Mouse (Mus musculus): ENCODE data around the gene Dnmbp. TPM values are rescaled to one million over a fixed set of nuclear protein-coding genes. Genes with fewer than 3 reads are reported as not detected.
A peak's percentile ranks its signal among the peaks of the same experiment; 100 is the strongest.

The Dnmbp gene
- polyA plus RNA-seq, 1 experiment from 2014 or later, result 21.4 TPM

- Histone ChIP-seq H3K27ac (ENCODE audit: low read depth, low read length) (no peak overlapping the region), H3K36me3 (ENCODE audit: control insufficient read depth, insufficient read depth) (peaks cover 5% of the 10 kb centered on the region; the same call in 1 of the 2 replicates), H3K27me3 (replicated peaks; ENCODE audit: control insufficient read depth, insufficient read depth, low read length) (no peaks in the 10 kb centered on the region), H3K4me1 (replicated peaks; ENCODE audit: control insufficient read depth, insufficient read depth, low read length) (no peaks in the 10 kb centered on the region), H3K9me3 (ENCODE audit: control insufficient read depth) (no peaks in the 10 kb centered on the region), H3K4me2 (replicated peaks; ENCODE audit: low read depth) (peak overlapping the region; percentile 24), H3K9ac (ENCODE audit: low read depth, low read length) (no peak overlapping the region), H3K4me3 (ENCODE audit: low read depth, low read length) (no peak overlapping the region)
- no peak for ATAC-seq
- 23% methylated on average over 7 of the region's 7 CpGs for WGBS
- TF ChIP-seq CTCF (IDR thresholded peaks at IDR 0.05; ENCODE audit: low read depth), result no peak
These were observed 45.9 kb downstream of the Dnmbp start for GRCm38 (mm10) chr19:43894070-43894469.

DNA sequence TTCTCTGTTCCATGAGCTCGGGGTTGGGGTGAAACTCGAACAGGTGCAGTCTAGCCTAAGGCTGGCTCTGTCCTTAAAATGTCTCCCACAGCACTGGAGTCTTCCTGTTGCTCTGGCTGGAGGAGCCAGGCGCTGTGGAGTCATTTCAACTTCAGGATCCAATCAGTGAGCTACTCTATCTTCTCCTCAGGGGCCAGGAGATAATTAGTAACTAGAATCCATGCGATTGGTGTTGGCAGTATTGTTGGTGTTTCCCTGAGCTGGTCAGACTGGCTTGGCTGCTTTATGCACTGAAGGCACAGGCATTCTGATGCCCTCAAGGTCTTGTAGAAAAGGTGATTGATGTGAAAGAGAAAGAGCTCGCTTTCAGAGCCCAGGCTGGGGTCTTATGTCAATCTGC is 49.5 kb downstream of the Dnmbp start:
- Histone ChIP-seq H3K4me3 (ENCODE audit: low read depth, low read length) (peak overlapping the region; percentile 53), H3K36me3 (ENCODE audit: control insufficient read depth, insufficient read depth) (no peaks in the 10 kb centered on the region), H3K9me3 (ENCODE audit: control insufficient read depth) (no peaks in the 10 kb centered on the region), H3K4me2 (replicated peaks; ENCODE audit: low read depth) (peak overlapping the region; percentile 69), H3K27me3 (replicated peaks; ENCODE audit: control insufficient read depth, insufficient read depth, low read length) (no peaks in the 10 kb centered on the region), H3K27ac (ENCODE audit: low read depth, low read length) (peak overlapping the region; percentile 89), H3K9ac (ENCODE audit: low read depth, low read length) (peak overlapping the region; percentile 62), H3K4me1 (replicated peaks; ENCODE audit: control insufficient read depth, insufficient read depth, low read length) (peaks cover 3% of the 10 kb centered on the region; the same call in 1 of the 2 replicates)
- peak; percentile 82 for ATAC-seq
- WGBS, result 38% methylated on average over 5 of the region's 5 CpGs
- no peak for TF ChIP-seq CTCF (IDR thresholded peaks at IDR 0.05; ENCODE audit: low read depth)

GRCm38 (mm10) chr19:43887725-43888124 is 52.3 kb downstream of the Dnmbp start:
- 37% methylated on average over 2 of the region's 2 CpGs for WGBS
- H3K27ac ChIP-seq (ENCODE audit: low read depth, low read length), result peak overlapping the region; percentile 89
- peak overlapping the region; percentile 69 for H3K4me2 ChIP-seq (replicated peaks; ENCODE audit: low read depth)
- no peaks in the 10 kb centered on the region for H3K36me3 ChIP-seq (ENCODE audit: control insufficient read depth, insufficient read depth)
- no peaks in the 10 kb centered on the region for H3K9me3 ChIP-seq (ENCODE audit: control insufficient read depth)
- no peaks in the 10 kb centered on the region for H3K27me3 ChIP-seq (replicated peaks; ENCODE audit: control insufficient read depth, insufficient read depth, low read length)
- peaks cover 18% of the 10 kb centered on the region; the same call in 1 of the 2 replicates for H3K4me1 ChIP-seq (replicated peaks; ENCODE audit: control insufficient read depth, insufficient read depth, low read length)
- peak; percentile 71 for ATAC-seq
- H3K9ac ChIP-seq (ENCODE audit: low read depth, low read length), result peak overlapping the region; percentile 62; the same call in 1 of the 2 replicates
- H3K4me3 ChIP-seq (ENCODE audit: low read depth, low read length), result peak overlapping the region; percentile 53
- no peak; the same call in 1 of the 2 replicates for TF ChIP-seq CTCF (IDR thresholded peaks at IDR 0.05; ENCODE audit: low read depth)

DNA sequence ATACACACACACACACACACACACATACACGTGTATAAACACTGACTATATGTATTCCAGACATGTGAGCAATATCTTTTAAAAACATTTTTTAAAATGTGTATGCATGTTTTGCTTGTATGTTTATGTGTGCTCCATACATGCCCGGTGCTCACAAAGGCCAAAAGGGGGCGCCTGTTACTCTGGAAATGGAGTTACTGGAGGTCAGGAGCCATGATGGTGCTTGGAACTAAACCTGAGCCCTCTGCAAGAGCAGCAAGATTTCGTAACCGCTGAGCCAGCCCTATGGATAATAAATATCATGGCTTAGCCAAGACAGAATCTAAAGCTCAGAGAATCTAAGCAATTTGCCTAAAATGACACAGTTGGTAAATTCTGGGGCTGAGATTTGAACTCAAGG is 52.7 kb downstream of the Dnmbp start:
- no peak for ATAC-seq
- 53% methylated on average over 5 of the region's 5 CpGs for WGBS
- H3K9ac ChIP-seq (ENCODE audit: low read depth, low read length), result no peak overlapping the region
- no peaks in the 10 kb centered on the region for H3K9me3 ChIP-seq (ENCODE audit: control insufficient read depth)
- no peaks in the 10 kb centered on the region for H3K27me3 ChIP-seq (replicated peaks; ENCODE audit: control insufficient read depth, insufficient read depth, low read length)
- peaks cover 18% of the 10 kb centered on the region; the same call in 1 of the 2 replicates for H3K4me1 ChIP-seq (replicated peaks; ENCODE audit: control insufficient read depth, insufficient read depth, low read length)
- H3K27ac ChIP-seq (ENCODE audit: low read depth, low read length), result peak overlapping the region; percentile 89
- H3K4me3 ChIP-seq (ENCODE audit: low read depth, low read length), result peak overlapping the region; percentile 53
- peak overlapping the region; percentile 69 for H3K4me2 ChIP-seq (replicated peaks; ENCODE audit: low read depth)
- TF ChIP-seq CTCF (IDR thresholded peaks at IDR 0.05; ENCODE audit: low read depth), result peak; percentile 55
- H3K36me3 ChIP-seq (ENCODE audit: control insufficient read depth, insufficient read depth), result no peaks in the 10 kb centered on the region

- Histone ChIP-seq H3K36me3 (ENCODE audit: control insufficient read depth, insufficient read depth) (no peaks in the 10 kb centered on the region), H3K4me2 (replicated peaks; ENCODE audit: low read depth) (peak overlapping the region; percentile 69), H3K4me1 (replicated peaks; ENCODE audit: control insufficient read depth, insufficient read depth, low read length) (peaks cover 18% of the 10 kb centered on the region; the same call in 1 of the 2 replicates), H3K4me3 (ENCODE audit: low read depth, low read length) (peak overlapping the region; percentile 53), H3K9me3 (ENCODE audit: control insufficient read depth) (no peaks in the 10 kb centered on the region), H3K27ac (ENCODE audit: low read depth, low read length) (peak overlapping the region; percentile 89), H3K9ac (ENCODE audit: low read depth, low read length) (peak overlapping the region; percentile 57), H3K27me3 (replicated peaks; ENCODE audit: control insufficient read depth, insufficient read depth, low read length) (no peaks in the 10 kb centered on the region)
- WGBS, result 26% methylated on average over 12 of the region's 12 CpGs
- TF ChIP-seq CTCF (IDR thresholded peaks at IDR 0.05; ENCODE audit: low read depth), result no peak
- no peak for ATAC-seq
These were observed 53.5 kb downstream of the Dnmbp start for GRCm38 (mm10) chr19:43886371-43887099.

DNA sequence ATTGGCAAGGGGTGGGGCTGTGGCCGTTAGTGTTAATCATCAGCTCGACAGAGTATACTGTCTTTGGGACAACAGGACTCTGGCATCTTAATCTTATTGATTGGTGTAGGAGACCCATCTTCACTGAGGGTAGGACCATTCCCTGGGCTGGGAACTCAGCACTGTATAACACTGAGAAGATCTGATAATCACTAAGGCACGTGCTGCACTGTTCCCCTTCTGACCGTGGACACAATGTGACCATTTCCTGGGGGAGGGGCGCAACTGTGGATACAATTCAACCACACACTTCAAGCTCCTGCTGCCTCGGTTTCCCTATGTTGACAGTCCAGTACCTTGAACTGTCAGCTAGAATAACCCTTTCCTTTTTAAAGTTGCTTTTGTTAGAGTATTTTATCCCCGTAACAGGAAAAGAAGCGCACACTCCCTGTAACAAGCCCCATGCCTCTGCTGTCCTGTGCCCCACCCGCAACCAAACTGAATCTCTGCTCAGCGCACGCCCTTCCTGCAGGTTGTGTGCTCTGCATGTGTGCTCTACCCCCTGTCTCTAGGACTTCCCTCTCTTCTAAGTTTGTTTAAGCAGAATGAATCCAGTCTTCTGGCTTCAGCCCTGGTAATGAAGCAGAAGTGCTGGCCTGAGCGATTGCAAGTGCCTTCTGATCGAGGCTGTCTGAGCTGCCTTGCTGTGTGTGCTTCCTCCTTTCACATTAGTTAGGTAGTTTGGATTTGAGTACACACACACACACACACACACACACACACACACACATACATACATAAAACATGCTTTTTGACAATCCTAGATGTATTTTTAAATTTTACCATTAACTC is 55.1 kb downstream of the Dnmbp start:
- H3K36me3 ChIP-seq (ENCODE audit: control insufficient read depth, insufficient read depth), result no peaks in the 10 kb centered on the region
- H3K27ac ChIP-seq (ENCODE audit: low read depth, low read length), result 0 out of 2 replicates have a peak overlapping the region, but pooled peaks have one; percentile 35
- no peaks in the 10 kb centered on the region for H3K27me3 ChIP-seq (replicated peaks; ENCODE audit: control insufficient read depth, insufficient read depth, low read length)
- H3K9ac ChIP-seq (ENCODE audit: low read depth, low read length), result no peak overlapping the region
- peak overlapping the region; percentile 53; the same call in 1 of the 2 replicates for H3K4me3 ChIP-seq (ENCODE audit: low read depth, low read length)
- 30% methylated on average over 13 of the region's 13 CpGs for WGBS
- TF ChIP-seq CTCF (IDR thresholded peaks at IDR 0.05; ENCODE audit: low read depth), result no peak
- H3K9me3 ChIP-seq (ENCODE audit: control insufficient read depth), result no peaks in the 10 kb centered on the region
- no peak for ATAC-seq
- peak overlapping the region; percentile 69 for H3K4me2 ChIP-seq (replicated peaks; ENCODE audit: low read depth)
- H3K4me1 ChIP-seq (replicated peaks; ENCODE audit: control insufficient read depth, insufficient read depth, low read length), result peaks cover 23% of the 10 kb centered on the region; the same call in 1 of the 2 replicates
